In genomic region chr11:79962125-79962876, GRCm38 (mm10) we compare ENCODE assay signal across 8 mouse cellular contexts. TPM values are rescaled to one million over a fixed set of nuclear protein-coding genes. Genes with fewer than 3 reads are reported as not detected.
DNase-seq lines count a peak whose midpoint lies in the region; ATAC-seq lines count a peak whose summit lies in the region.

Gene Utp6, minus strand, starts transcription at chr11:79962390.

- H3K36me3 ChIP-seq in lung, embryonic 16.5 days (ENCODE audit: control insufficient read depth, insufficient read depth, low read length) = peaks cover 16% of the 10 kb centered on the region

- peaks cover 6% of the 10 kb centered on the region for H3K4me1 ChIP-seq in lung, embryonic 16.5 days (replicated peaks; ENCODE audit: control insufficient read depth, insufficient read depth, low read length)

- WGBS in lung, embryonic 16.5 days = 1% methylated on average over 46 of the region's 46 CpGs

- H3K9ac ChIP-seq in lung, embryonic 16.5 days (ENCODE audit: low read length) = peak within 1 kb of the TSS; percentile 85

- peak within 1 kb of the TSS; percentile 79 for H3K4me2 ChIP-seq in lung, embryonic 16.5 days (ENCODE audit: low read depth, low read length)

- peak within 1 kb of the TSS; percentile 90 for H3K4me3 ChIP-seq in lung, embryonic 16.5 days (ENCODE audit: low read length)

- no peaks in the 10 kb centered on the region for H3K27me3 ChIP-seq in lung, embryonic 16.5 days (ENCODE audit: control insufficient read depth, insufficient read depth, low read depth, low read length)

- H3K9me3 ChIP-seq in lung, embryonic 16.5 days (ENCODE audit: control insufficient read depth, low read length) = no peaks in the 10 kb centered on the region

- peak; percentile 94 for DNase-seq in MEL-GATA-1-ER (ENCODE audit: extremely low read depth, low read depth)
- peak; percentile 99 for DNase-seq in cerebellum, adult 8-10 months
- peak; percentile 99 for DNase-seq in forelimb bud, embryonic 11.5 days (ENCODE audit: low read depth, low spot score)
- peak; percentile 98 for DNase-seq in layer of hippocampus, adult 9-10 months (ENCODE audit: low spot score)
- peak; percentile 98 for DNase-seq in ovary, postnatal 10 days (ENCODE audit: low spot score)
- peak; percentile 98 to 100 for DNase-seq in thymus, postnatal 10 days (ENCODE audit: low spot score in 2 of 2)

- peak within 1 kb of the TSS; percentile 78 for H3K27ac ChIP-seq in lung, embryonic 16.5 days (ENCODE audit: low read length)

- peak; percentile 94 to 96 for ATAC-seq in hematopoietic stem cell, adult 5-6 weeks (replicated peaks in 1 of 2; ENCODE audit: insufficient read depth in 1 of 2, low FRiP score in 2 of 2, low TSS enrichment in 1 of 2, low read depth in 1 of 2, poor library complexity in 2 of 2, severe bottlenecking in 2 of 2)
- peak; percentile 95 for ATAC-seq in lung, embryonic 16.5 days (ENCODE audit: low read depth)

RNA-seq across cellular contexts. Expression of gene Utp6, which starts in this region (rescaled TPM):
- 96.2 and 141 TPM in 2 replicates for total RNA-seq in hematopoietic stem cell, adult 5-6 weeks (2017)
- polyA plus RNA-seq in lung, embryonic 16.5 days (2015; fragmentation: Nextera tagmentation; extraction: Ambion mirVana) = 41.5 and 46.6 TPM in 2 replicates

Comparison
In these comparisons a context has a peak if more than half of its experiments do, and no peak if none do; other contexts are left out.
1. Peak in every context shown above with its lines: DNase-seq, ATAC-seq, H3K4me3 ChIP-seq and H3K27ac ChIP-seq.